Mouse (Mus musculus) spleen, adult 2 months (tissue): Measurements from ENCODE around the gene Ift52.

Experiments
- CTCF ChIP-seq: fragments of 200-500 bp; IDR thresholded peaks from 2 replicates; pipeline ENCODE4 v1.5.1; 2011; ENCODE audit warnings: mild to moderate bottlenecking, inconsistent platforms; ENCODE audit not compliant: insufficient read depth, insufficient read length, insufficient replicate concordance; ENCODE audit errors: extremely low read depth
- POLR2A ChIP-seq: fragments of 200-500 bp; IDR thresholded peaks from 2 replicates; pipeline ENCODE4 v1.6.1; 2011; ENCODE audit warnings: low read depth, low read length, inconsistent platforms

DNA sequence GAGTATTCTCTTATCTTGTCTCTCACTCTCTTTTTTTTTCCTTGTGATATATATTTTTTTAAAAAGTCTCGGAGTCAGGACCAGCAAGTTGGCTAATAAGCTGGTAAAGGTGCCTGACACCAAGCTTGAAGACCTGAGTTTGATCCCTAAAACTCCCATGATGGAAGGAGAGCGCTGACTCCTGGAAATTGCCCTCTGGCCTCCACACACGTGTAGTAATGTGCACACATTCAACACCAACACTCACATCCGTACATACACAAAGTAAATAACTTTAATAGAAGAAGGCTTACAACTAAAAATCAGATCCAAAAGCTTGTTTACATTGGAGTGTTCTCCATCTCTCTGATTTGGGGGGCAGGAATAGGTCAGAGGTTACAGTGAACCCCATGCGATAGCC is 43.9 kb upstream of the Ift52 start:
- no peak for TF ChIP-seq CTCF
- TF ChIP-seq POLR2A, result no peak
